Mouse (Mus musculus) lung, adult 2 months (tissue): Measurements from ENCODE around the gene Bsnd. TPM values are rescaled to one million over a fixed set of nuclear protein-coding genes. Genes with fewer than 3 reads are reported as not detected.
A peak's percentile ranks its signal among the peaks of the same experiment; 100 is the strongest.

ENCODE experiments used
- DNase-seq: peaks from one replicate; pipeline ENCODE4 v3.0.0; 2022
- H3K4me1 ChIP-seq: fragments of 200-500 bp; 2 replicates; pipeline ENCODE4 v1.6.1; 2011; ENCODE audit warnings: low read length; ENCODE audit not compliant: control insufficient read depth, insufficient read depth
- H3K4me3 ChIP-seq: fragments of 200-500 bp; replicated peaks from 2 replicates; pipeline ENCODE3; 2011; ENCODE audit warnings: low read depth, mild to moderate bottlenecking, control low read depth, low read length; ENCODE audit errors: extremely low read depth
- CTCF ChIP-seq: fragments of 200-500 bp; IDR thresholded peaks from 2 replicates; pipeline ENCODE4 v1.5.1; 2011; ENCODE audit warnings: mild to moderate bottlenecking, low read length, control low read depth; ENCODE audit not compliant: insufficient read depth
- POLR2A ChIP-seq: fragments of 200-500 bp; IDR thresholded peaks from 2 replicates; pipeline ENCODE4 v1.6.1; 2011; ENCODE audit warnings: low read depth, mild to moderate bottlenecking, control low read depth, low read length, borderline replicate concordance; ENCODE audit errors: extremely low read depth
- WGBS: fragments of 180-500 bp; shearing (Covaris S2); methylation state at CpG from one replicate; pipeline ENCODE4 v1.1.7; 2018; 5-methylcytosine and 5-hydroxymethylcytosine counted together
- polyA plus RNA-seq: library from polyadenylated mRNA; depleted of rRNA; stranded (reverse); fragments of >200 nt; gene quantifications from 2 replicates; pipeline ENCODE4 v1.2.3, GENCODE M21; 2012

Gene Bsnd
- polyA plus RNA-seq, 1 experiment: not detected

DNA sequence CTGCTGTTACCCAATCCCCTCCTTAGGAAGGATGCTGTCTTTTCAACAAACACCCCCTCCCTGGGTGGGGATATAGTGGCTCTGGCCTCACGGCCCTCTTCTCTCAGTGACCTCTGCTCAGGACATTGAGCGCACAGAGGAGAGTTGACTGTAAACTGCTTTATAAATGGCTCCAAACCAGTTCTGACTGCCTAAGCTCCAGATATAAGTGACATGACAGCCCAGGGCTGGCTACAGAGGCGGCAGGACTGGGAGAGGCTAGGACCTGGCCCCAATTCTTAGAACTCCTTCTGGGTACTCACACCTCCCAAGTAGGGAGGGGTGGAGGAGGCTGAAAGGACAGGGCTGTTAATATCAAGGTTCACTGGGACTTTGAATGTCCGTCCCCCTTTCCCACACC lies 1.5 kb downstream of the Bsnd start:
- Histone ChIP-seq H3K4me1 (no peaks in the 10 kb centered on the region), H3K4me3 (no peak overlapping the region)
- 52% methylated on average over 4 of the region's 4 CpGs for WGBS
- no peak for TF ChIP-seq CTCF
- no peak for TF ChIP-seq POLR2A
- no peak for DNase-seq

DNA sequence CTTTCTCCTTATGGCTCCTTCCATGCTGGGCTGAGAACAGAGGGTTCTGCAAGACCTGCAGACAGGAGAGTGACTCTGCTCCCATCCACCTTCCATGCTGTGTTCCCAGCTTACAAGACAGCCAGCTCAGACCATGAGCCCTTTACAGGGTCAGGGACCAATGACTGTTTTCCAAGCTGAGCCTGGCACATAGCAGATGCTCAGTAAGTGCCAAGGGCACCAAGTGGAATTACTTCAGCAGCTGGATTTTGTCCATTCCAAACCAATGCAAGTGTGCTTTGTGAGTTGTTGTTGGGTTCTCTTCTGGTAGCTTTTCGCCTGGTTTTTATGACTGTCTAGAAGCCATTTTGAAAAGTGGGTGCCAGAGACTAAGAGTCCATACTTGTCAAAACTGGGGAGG lies 8.3 kb downstream of the Bsnd start:
- Histone ChIP-seq H3K4me3 (no peak overlapping the region), H3K4me1 (no peaks in the 10 kb centered on the region)
- no peak for TF ChIP-seq POLR2A
- no peak for TF ChIP-seq CTCF
- no peak for DNase-seq
- 82% methylated on average over 1 of the region's 1 CpGs for whole genome bisulfite sequencing

- WGBS: 56% methylated on average over 7 of the region's 7 CpGs
- DNase-seq: no peak
- TF ChIP-seq CTCF (no peak), POLR2A (no peak)
- Histone ChIP-seq H3K4me3 (no peak overlapping the region), H3K4me1 (no peaks in the 10 kb centered on the region)
Measured at GRCm38 (mm10) chr4:106483215-106483727, 8.8 kb downstream of the Bsnd start.

- WGBS: 73% methylated on average over 3 of the region's 3 CpGs
- no peaks in the 10 kb centered on the region for H3K4me1 ChIP-seq
Measured at GRCm38 (mm10) chr4:106480545-106480944, 11.5 kb downstream of the Bsnd start.

GRCm38 (mm10) chr4:106474241-106474640 lies 17.8 kb downstream of the Bsnd start:
- WGBS: 1% methylated on average over 6 of the region's 6 CpGs
- no peaks in the 10 kb centered on the region for H3K4me1 ChIP-seq
- H3K4me3 ChIP-seq: no peak overlapping the region
- peak; percentile 96 for TF ChIP-seq CTCF
- TF ChIP-seq POLR2A: no peak
- peak; percentile 22 for DNase-seq

More at GRCm38 (mm10) chr4:106480545-106480944, 11.5 kb downstream of the Bsnd start:
- DNase-seq: no peak
- no peak overlapping the region for H3K4me3 ChIP-seq
- TF ChIP-seq CTCF (no peak), POLR2A (no peak)

DNA sequence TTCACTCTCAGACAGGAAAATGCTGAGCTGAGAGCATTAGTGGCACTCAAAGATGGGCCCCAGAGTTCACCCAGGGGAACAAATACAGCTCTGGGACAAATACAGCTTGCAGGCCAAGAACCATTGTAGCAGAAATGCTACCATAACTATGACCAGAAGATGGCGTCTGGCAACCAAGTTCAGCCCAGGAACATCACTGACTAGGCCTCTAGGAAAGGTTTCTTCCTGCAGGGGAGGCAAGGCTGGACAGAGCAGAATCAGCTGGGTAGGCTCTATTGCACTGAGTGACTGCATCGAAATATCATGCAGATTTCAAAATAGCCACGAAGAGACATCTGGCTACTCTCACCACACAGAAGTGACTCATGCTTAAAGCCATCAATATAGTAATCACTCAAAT lies 19.7 kb downstream of the Bsnd start:
- 12% methylated on average over 3 of the region's 3 CpGs for WGBS
- peak; percentile 18 for DNase-seq
- TF ChIP-seq CTCF (peak; percentile 55), POLR2A (no peak)
- H3K4me1 ChIP-seq: no peaks in the 10 kb centered on the region
- H3K4me3 ChIP-seq: no peak overlapping the region

GRCm38 (mm10) chr4:106470921-106471320 lies 21.2 kb downstream of the Bsnd start:
- 48% methylated on average over 5 of the region's 5 CpGs for WGBS
- H3K4me3 ChIP-seq: no peak overlapping the region
- TF ChIP-seq POLR2A (no peak), CTCF (no peak)
- no peaks in the 10 kb centered on the region for H3K4me1 ChIP-seq
- no peak for DNase-seq

GRCm38 (mm10) chr4:106467420-106468110 lies 24.5 kb downstream of the Bsnd start:
- no peak overlapping the region for H3K4me3 ChIP-seq
- no peaks in the 10 kb centered on the region for H3K4me1 ChIP-seq
- no peak for TF ChIP-seq POLR2A
- no peak for TF ChIP-seq CTCF
- 82% methylated on average over 13 of the region's 13 CpGs for WGBS
- DNase-seq: no peak

- no peak for DNase-seq
- TF ChIP-seq CTCF (no peak), POLR2A (no peak)
- H3K4me3 ChIP-seq: no peak overlapping the region
- WGBS: 30% methylated on average over 21 of the region's 21 CpGs
- no peaks in the 10 kb centered on the region for H3K4me1 ChIP-seq
Measured at GRCm38 (mm10) chr4:106463174-106463801, 28.8 kb downstream of the Bsnd start.

DNA sequence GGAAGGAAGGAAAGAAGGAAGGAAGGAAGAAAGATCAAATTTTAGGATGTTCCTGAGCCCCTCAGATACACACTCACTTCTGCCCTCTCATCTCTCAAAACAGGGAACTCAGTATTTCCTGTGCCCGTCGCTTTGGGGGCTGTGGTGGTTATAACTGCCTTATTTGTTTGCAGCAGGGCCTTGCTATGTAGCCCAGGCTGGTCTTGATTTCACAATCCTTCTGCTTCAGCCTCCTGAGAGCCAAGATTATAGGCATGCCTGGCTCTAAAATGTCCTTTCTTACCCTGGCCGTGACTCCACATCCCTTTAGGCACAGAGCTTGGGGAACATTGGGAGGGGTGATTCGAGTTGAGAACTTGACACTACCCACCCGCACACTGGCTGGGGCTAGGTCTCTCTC lies 29.6 kb downstream of the Bsnd start:
- no peak for DNase-seq
- Histone ChIP-seq H3K4me1 (no peaks in the 10 kb centered on the region), H3K4me3 (no peak overlapping the region)
- no peak for TF ChIP-seq POLR2A
- TF ChIP-seq CTCF: no peak
- 62% methylated on average over 5 of the region's 5 CpGs for WGBS

GRCm38 (mm10) chr4:106462016-106462415 lies 30.1 kb downstream of the Bsnd start:
- 76% methylated on average over 9 of the region's 9 CpGs for WGBS
- DNase-seq: no peak
- H3K4me3 ChIP-seq: no peak overlapping the region
- H3K4me1 ChIP-seq: no peaks in the 10 kb centered on the region
- no peak for TF ChIP-seq POLR2A
- no peak for TF ChIP-seq CTCF
